Mouse (Mus musculus) testis, adult 2 months (tissue): ENCODE results near the gene Catsperz.

ENCODE experiments used
- CTCF ChIP-seq: fragments of 200-500 bp; IDR thresholded peaks from 2 replicates; pipeline ENCODE4 v1.5.1; 2012; ENCODE audit warnings: low read depth, mild to moderate bottlenecking, inconsistent platforms, low read length, moderate library complexity; ENCODE audit not compliant: control insufficient read depth, insufficient read depth, insufficient replicate concordance
- POLR2A ChIP-seq: fragments of 200-500 bp; IDR thresholded peaks from 2 replicates; pipeline ENCODE4 v1.6.1; 2012; ENCODE audit warnings: low read depth, mild to moderate bottlenecking, inconsistent platforms, low read length, moderate library complexity; ENCODE audit not compliant: control insufficient read depth

- no peak for TF ChIP-seq CTCF
- TF ChIP-seq POLR2A, result no peak
Observed at GRCm38 (mm10) chr19:6913991-6914390, 11.2 kb downstream of the Catsperz start.
